Mouse (Mus musculus): ENCODE measurements around the gene Thsd7a. TPM values are rescaled to one million over a fixed set of nuclear protein-coding genes. Genes with fewer than 3 reads are reported as not detected.

Gene Thsd7a
- total RNA-seq, 2 experiments from 2014 or later: 2.0 to 2.2 TPM

DNA sequence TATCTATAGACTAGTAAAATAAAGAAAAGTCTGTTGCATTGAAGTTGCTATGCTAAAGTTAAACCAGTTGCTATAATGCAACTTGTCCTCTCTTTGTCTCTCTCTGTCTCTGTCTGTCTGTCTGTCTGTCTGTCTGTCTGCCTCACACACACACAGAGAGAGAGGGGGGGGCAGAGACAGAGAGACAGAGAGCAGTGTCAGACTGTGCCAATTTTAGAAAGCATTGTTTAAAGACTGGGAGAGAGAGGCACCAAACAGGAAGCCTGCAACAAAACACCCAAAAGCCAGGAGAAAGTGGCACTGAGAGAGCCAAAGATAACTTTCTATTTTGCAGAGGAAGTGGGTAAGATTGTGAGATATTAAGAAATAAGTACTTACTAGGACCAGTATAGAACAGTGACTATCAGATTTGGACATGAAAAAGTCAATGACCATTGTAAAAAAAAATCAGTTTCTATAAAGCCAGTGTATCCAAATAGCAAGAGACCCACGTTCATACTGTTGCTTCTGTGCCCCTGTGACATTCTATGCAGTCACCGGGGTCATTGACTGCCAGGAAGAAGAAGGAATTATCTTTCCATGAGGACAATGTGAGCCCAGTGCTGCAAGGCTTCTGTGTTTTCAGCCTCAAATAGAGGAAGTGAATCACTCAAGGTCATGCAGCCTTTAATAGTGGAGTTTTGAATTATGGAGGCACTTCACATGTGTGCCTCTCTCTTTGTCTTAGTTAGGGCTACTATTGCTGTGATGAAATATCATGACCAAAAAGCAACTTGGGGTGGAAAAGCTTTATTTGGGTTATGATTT is 355.4 kb downstream of the Thsd7a start:
- intact Hi-C loops (cut with DNase I): no loop called here
- H3K4me3 ChIP-seq: no peak overlapping the region
- TF ChIP-seq CTCF (IDR thresholded peaks at IDR 0.05): no peak
- no peak for DNase-seq
- H3K27ac ChIP-seq: no peak overlapping the region

DNA sequence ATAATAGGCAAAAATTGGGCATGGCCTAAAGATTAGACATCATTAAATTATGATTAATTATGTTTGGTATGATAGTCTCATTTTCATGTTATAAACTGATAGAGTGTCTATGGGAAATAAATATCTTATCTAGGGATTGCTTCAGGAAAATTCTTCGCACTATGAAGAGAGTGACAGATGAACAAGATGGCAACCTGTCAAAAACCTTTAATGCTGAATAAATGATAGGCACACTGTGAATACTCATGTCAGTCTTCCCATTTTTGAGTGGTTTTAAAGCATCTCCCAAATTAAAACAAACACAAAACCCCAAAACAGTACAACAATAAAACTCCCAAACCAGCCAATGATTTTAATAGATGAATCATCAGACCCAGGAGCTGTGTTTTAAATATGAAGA is 362.5 kb downstream of the Thsd7a start:
- no peak for DNase-seq
- intact Hi-C loops (cut with DNase I): no loop called here
- Histone ChIP-seq H3K27ac (no peak overlapping the region), H3K4me3 (no peak overlapping the region)
- TF ChIP-seq CTCF (IDR thresholded peaks at IDR 0.05): no peak

DNA sequence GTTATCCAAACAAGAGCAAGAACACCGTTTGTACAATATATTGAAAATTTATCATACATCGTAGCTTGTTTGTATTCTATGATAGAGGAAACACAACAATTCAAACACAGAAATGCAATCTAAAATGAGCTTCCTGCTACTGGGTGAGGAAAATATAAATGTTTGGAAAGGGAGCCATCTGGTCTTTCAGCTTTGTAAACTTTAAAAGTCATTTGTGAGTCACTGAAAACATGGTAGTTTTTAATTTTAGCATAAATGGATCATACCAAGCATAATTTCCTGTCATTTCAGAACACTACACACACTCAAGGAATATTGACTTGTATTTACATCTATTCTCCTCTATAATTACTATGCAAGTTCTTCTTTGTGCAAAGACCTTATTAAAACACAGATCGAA is 363.6 kb downstream of the Thsd7a start:
- DNase-seq: no peak
- no peak for TF ChIP-seq CTCF (IDR thresholded peaks at IDR 0.05)
- Histone ChIP-seq H3K27ac (no peak overlapping the region), H3K4me3 (no peak overlapping the region)
- intact Hi-C loops (cut with DNase I): no loop called here

DNA sequence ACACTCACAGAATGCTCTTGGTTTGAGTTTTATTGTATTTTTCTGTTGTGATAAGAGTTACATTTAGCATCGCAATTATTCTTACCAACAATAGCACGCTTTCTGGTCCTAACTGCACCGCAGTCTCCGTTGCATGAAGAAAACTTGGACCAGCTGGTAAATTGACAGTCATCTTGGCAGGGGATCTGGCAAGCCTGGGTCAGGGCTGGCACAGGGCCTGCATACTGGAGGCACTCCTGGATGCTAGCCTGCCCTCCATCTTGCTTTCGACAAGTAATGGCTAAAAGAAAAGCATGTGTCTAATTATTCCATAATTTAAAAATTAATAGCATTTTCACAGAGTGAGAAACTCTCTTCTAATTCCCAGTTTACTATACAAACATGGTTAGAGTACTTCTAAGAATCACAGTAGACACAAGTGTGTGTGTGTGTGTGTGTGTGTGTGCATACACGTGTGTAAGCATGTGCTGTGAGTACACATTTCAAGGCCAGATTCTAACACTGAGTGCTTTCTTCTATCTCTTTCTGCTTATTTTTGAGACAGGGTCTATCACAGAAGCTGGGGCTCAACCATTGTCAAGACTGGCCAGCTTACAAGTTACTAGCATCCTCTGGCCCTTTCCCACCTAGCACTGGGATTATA is 368.0 kb downstream of the Thsd7a start:
- Histone ChIP-seq H3K4me3 (no peak overlapping the region), H3K27ac (no peak overlapping the region)
- TF ChIP-seq CTCF (IDR thresholded peaks at IDR 0.05): no peak
- DNase-seq: peak; percentile 27
- intact Hi-C loops (cut with DNase I): no loop called here

DNA sequence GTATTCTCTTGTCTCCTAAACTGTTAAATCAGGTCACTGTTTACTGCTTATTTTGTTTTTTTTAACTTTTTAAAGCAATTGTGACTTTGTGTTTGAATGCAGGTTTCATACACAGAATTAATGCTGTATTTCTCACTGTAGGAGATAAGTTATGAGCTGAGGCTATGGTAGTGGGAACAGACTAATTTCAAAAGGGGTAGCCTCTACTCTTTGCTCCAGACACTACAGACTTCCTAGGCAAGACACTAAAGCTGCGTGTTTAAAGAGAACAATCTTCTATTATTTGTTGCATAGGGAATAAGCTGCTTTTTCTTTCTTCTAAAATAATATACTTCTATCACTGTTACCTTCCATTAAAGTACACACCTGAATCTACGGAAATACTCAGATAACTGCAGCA is 368.5 kb downstream of the Thsd7a start:
- no peak for TF ChIP-seq CTCF (IDR thresholded peaks at IDR 0.05)
- no peak for DNase-seq
- Histone ChIP-seq H3K4me3 (no peak overlapping the region), H3K27ac (no peak overlapping the region)
- intact Hi-C loops (cut with DNase I): no loop called here

DNA sequence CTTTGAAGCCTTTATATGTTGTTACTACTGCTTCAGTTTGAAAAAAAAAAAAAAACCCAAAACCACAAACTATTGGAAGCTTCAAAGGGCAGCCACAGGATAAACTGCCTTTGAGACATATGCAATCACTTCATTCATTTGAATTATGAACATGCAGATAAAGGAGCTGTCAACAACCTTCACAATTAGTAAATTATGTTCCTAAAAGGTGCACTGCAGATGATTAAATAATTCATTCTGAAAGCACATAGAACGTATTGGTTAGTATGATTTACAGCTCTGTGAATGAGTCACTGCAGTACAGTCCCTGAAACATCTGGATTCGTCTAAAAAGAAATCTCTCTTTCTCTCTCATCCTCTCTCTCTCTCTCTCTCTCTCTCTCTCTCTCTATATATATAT is 390.5 kb downstream of the Thsd7a start:
- Histone ChIP-seq H3K4me3 (no peak overlapping the region), H3K27ac (no peak overlapping the region)
- intact Hi-C loops (cut with DNase I): no loop called here
- DNase-seq: no peak
- no peak for TF ChIP-seq CTCF (IDR thresholded peaks at IDR 0.05)

DNA sequence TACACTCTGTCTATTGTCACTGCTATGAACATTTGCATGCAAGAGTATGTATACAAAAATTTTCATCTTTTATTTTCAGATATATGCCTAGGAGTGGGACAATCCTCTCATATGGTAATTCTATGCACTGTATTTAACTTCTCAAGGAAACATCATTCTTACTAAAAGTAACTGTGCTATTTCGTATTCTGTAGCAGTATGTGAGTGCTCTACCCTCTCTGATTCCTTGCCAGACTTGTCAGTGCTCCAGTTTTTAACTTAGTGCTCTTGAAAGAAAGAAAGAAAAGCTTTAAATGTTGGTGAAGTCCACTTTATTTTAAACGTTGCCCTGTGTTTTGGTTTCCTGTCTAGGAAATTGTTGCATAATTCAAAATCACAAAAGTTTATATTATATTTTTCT is 395.6 kb downstream of the Thsd7a start:
- no peak overlapping the region for H3K27ac ChIP-seq
- DNase-seq: no peak
- intact Hi-C loops (cut with DNase I): no loop called here
- no peak overlapping the region for H3K4me3 ChIP-seq
- TF ChIP-seq CTCF (IDR thresholded peaks at IDR 0.05): no peak

DNA sequence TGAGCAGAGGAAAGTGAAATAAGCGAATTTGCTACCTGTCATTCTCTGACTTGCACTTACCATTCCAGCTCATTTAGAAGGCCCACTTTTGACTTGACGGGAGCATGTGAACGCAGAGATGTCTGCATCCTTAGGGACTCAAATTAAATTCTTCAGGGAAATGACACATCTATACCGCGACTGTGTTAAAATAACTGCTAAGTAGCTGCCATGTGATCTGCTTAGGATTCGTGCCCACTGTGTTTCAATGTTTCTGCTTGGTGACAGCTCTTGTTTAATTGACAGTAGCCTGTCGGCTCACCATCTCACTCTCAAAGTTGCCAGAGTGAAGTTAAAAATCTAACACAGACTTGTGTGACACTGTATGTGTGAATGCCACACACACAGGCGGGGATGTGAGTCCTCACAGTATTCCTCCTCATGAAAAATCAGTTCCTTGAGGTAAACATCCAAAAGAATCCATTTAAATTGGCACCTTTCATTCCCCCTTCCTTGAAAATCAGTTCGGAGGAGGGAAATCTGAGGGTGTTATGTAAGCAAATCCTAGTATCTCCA is 397.0 kb downstream of the Thsd7a start:
- H3K27ac ChIP-seq: no peak overlapping the region
- intact Hi-C loops (cut with DNase I): no loop called here
- TF ChIP-seq CTCF (IDR thresholded peaks at IDR 0.05): no peak
- no peak overlapping the region for H3K4me3 ChIP-seq
- no peak for DNase-seq

DNA sequence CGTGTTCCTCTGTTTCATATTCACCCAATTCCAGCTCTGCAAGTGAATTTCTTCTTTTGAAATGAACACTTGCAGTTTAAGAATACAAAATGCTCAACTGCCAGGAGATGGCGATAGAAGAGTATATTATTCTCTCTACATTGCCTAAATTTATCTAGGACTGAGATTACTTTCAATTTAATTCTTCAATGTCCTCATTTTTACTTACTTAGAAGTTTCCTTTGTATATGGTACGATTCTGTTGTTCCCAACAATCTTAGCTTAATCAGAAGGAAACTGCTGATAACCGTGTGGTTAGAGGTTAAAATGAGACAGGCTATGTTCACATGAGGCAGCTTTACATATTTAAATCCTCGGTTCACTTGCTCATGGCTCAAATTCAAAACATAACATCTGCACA is 398.5 kb downstream of the Thsd7a start:
- peak; percentile 56 for TF ChIP-seq CTCF (IDR thresholded peaks at IDR 0.05)
- Histone ChIP-seq H3K27ac (no peak overlapping the region), H3K4me3 (peak overlapping the region; percentile 59)
- no peak for DNase-seq
- intact Hi-C loops (cut with DNase I): no loop called here

DNA sequence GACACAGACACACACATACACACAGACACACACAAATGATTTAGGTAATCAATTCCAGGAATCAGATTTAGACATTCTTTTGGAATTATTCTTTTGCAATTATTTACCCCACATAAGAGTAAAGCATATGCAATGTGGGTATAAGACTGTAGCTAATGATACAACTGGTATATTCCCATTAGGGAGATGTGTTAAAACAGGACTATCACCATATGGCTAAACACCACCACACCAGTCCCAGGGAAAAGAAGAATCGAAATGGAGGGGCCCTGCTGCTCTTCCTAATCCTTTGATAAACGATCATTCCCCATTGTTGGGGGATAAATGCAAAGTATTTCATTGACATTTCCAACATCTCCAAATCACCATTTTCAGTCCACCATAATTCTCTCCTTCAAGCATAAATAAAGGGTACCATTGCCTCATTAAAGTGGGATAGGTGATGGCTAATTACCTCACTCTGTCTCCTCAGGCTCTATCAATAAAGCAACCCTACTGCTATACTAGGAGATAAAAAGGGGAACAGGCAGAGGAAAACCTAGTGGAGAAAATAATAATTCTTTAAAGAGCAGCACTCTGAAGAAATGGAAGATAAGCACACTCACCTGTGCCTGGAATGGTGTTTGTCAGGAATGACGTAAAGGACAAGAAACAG is 400.0 kb downstream of the Thsd7a start:
- Histone ChIP-seq H3K27ac (no peak overlapping the region), H3K4me3 (no peak overlapping the region)
- no peak for DNase-seq
- intact Hi-C loops (cut with DNase I): no loop called here
- no peak for TF ChIP-seq CTCF (IDR thresholded peaks at IDR 0.05)

DNA sequence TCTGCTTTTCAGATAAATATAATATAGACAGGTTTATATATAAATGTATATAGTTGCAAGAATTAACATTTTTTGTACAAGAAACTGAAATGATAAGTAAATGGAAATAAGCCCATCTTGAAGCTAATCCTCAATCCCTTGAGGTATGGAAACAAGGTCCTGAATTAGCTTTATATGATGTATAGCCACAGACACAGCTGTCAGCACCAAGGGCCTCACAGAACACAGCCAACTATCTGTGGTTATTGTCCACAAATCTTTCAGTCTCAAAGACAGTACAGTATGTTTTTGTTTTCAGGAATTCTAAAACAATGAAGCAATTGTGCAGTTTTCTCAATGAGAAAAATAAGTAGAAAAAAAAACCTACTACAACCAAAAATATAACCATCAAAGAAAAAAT is 400.5 kb downstream of the Thsd7a start:
- no peak for DNase-seq
- Histone ChIP-seq H3K27ac (no peak overlapping the region), H3K4me3 (no peak overlapping the region)
- no peak for TF ChIP-seq CTCF (IDR thresholded peaks at IDR 0.05)
- intact Hi-C loops (cut with DNase I): no loop called here

DNA sequence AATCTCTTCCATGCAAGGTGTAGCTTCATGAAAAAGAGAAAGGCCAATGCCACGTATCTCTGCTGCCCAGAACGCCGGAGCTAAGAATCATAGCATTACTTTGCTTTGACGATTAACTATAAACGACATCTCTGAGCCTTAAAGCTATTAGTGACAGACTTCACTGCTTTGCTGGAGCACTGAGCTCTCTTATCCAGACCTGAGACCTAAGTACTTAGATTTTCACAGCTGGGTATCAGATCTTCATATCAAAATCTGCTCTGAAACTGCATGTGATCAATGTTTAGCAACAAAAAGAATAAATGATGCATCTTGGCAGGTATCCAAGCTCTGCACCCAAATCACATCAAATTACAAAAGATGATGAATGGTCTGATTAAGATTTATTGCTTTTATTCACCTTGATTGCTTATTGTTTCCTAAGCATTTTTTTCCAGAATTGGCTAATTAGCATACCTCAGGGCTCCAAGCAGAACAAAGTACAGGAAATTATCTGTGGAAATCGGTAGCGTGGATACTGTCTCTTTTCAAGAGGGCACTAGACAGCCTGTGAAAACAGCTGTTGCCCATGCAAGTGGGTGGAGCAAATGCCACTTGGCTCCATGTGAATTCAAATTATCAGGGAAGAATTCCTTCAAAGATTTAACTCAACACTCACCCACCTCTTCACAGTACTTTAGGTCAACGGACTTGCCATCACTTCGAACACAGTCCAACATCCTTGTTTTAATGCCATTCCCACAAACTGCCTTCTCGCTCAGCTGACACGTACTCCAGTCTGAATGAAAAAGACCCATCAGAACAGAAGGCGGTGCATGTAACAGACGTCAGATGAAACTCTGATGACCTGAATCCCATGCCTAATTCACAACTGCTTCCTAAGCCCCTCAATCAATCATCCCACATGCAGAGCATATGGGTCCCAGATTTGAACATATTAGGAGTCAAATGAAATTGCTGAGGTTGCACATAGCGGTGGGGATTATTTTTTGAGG is 412.3 kb downstream of the Thsd7a start:
- intact Hi-C loops (cut with DNase I): no loop called here
- TF ChIP-seq CTCF (IDR thresholded peaks at IDR 0.05): no peak
- Histone ChIP-seq H3K4me3 (no peak overlapping the region), H3K27ac (no peak overlapping the region)
- DNase-seq: no peak
